Mouse (Mus musculus) lung, postnatal 0 days (tissue): ENCODE measurements at regions not wholly inside any gene's neighbourhood (a gene's known extent, or its start where the extent isn't known, plus 50 kb on each side); places are given as distances from the start of the nearest gene placed in this dataset.

Experiments
- CTCF ChIP-seq: IDR thresholded peaks from 2 replicates; pipeline ENCODE4 v1.5.1; 2016; ENCODE audit warnings: antibody characterized with exemption, mild to moderate bottlenecking
- EP300 ChIP-seq: IDR thresholded peaks from 2 replicates; pipeline ENCODE4 v1.6.1; 2016; ENCODE audit warnings: antibody characterized with exemption, mild to moderate bottlenecking, control low read depth

- no peak for TF ChIP-seq CTCF
- TF ChIP-seq EP300 = no peak
Observed at GRCm38 (mm10) chr8:127921925-127922324, 436.5 kb upstream of the Nrp1 start.
